Mouse (Mus musculus): ENCODE data around the gene Vamp8. TPM values are rescaled to one million over a fixed set of nuclear protein-coding genes. Genes with fewer than 3 reads are reported as not detected.

Vamp8 gene
- polyA plus RNA-seq, 1 experiment from 2014 or later, result 81.7 TPM

DNA sequence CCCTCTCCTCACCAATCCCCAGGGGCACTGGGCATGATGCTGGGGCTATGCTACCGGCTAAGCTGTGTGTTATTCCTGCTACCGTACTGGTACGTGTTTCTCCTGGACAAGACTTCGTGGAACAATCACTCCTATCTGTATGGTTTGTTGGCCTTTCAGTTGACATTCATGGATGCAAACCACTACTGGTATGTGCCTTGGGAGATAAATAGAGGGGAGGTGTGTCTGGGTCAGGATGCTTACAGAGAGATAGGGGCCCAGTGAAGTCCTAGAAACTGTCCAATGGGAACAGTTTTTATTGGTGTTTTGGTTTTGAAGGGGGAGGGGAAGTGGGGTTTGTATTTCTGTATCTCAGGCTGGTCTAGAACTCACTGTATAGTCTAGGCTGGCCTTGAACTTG lies 27.8 kb upstream of the Vamp8 start:
- no peaks in the 10 kb centered on the region for H3K9me3 ChIP-seq (replicated peaks)
- 94% methylated on average over 4 of the region's 4 CpGs for WGBS
- no peak overlapping the region for H3K27ac ChIP-seq
- no peaks in the 10 kb centered on the region for H3K27me3 ChIP-seq (ENCODE audit: low read depth, poor library complexity, severe bottlenecking)
- H3K36me3 ChIP-seq, result peaks cover 69% of the 10 kb centered on the region
- H3K4me1 ChIP-seq, result peaks cover 19% of the 10 kb centered on the region
- no peak overlapping the region for H3K4me3 ChIP-seq
- DNase-seq (ENCODE audit: low spot score), result no peak

DNA sequence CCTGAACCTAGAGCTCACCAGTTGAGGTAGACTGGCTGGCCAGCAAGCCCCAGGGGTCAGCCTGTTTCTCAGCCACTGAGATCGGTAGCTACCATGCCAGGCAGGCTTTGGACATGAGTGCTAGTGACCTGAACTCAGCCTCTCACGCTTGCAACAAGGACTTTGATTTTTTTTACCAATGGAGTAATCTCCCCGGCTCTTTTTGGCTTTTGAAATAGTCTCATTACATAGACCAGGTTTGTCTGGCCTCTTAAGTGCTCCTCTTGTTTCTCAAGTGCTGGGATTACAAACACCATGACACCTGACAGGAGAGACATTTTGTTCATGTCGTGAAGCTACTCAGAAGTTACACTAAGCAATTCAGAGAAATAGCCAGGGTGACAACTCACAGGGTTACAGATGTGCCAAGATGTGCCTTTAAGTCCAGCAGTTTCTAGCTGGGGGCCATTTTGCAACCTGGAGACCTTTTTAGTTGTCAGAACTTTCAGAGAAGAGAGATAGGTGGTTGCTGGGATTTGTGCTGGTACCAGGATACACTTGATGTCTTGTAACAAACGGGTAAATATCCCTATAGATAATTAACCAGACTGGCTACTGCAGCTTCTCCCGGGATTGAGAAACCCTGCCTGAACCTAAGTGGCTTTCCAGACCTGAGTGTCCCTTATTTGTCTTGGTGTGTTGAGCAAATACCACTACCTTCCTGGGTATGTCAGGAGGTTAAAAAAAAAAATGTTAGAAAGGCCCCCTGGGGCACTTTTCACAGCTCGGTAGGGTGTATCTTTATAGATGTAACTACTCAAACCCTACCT lies 25.7 kb upstream of the Vamp8 start:
- 90% methylated on average over 7 of the region's 7 CpGs for WGBS
- Histone ChIP-seq H3K9me3 (replicated peaks) (no peaks in the 10 kb centered on the region), H3K4me1 (peaks cover 19% of the 10 kb centered on the region), H3K4me3 (no peak overlapping the region), H3K36me3 (peaks cover 49% of the 10 kb centered on the region), H3K27ac (no peak overlapping the region), H3K27me3 (ENCODE audit: low read depth, poor library complexity, severe bottlenecking) (no peaks in the 10 kb centered on the region)
- DNase-seq (ENCODE audit: low spot score), result no peak

DNA sequence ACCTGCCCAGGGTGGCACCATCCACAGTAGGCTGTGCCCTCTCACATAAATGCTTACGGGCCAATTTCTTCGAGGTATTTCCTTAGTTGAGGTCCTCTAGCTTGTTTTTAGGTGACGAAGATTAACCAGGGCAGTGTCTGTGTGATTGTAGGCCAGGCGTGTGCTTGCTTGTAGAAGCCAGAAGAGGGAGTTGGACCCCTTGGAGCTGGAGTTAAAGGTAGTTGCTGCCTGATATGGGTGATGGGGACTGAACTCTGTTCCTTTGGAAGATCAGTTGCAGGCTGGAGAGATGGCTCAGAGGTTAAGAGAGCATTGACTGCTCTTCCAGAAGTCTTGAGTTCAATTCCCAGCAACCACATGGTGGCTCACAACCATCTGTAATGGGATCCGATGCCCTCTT lies 24.7 kb upstream of the Vamp8 start:
- no peaks in the 10 kb centered on the region for H3K9me3 ChIP-seq (replicated peaks)
- H3K4me1 ChIP-seq, result peaks cover 19% of the 10 kb centered on the region
- DNase-seq (ENCODE audit: low spot score), result no peak
- H3K36me3 ChIP-seq, result peaks cover 39% of the 10 kb centered on the region
- no peaks in the 10 kb centered on the region for H3K27me3 ChIP-seq (ENCODE audit: low read depth, poor library complexity, severe bottlenecking)
- WGBS, result 87% methylated on average over 5 of the region's 5 CpGs
- peak overlapping the region; percentile 92 for H3K4me3 ChIP-seq
- H3K27ac ChIP-seq, result no peak overlapping the region

DNA sequence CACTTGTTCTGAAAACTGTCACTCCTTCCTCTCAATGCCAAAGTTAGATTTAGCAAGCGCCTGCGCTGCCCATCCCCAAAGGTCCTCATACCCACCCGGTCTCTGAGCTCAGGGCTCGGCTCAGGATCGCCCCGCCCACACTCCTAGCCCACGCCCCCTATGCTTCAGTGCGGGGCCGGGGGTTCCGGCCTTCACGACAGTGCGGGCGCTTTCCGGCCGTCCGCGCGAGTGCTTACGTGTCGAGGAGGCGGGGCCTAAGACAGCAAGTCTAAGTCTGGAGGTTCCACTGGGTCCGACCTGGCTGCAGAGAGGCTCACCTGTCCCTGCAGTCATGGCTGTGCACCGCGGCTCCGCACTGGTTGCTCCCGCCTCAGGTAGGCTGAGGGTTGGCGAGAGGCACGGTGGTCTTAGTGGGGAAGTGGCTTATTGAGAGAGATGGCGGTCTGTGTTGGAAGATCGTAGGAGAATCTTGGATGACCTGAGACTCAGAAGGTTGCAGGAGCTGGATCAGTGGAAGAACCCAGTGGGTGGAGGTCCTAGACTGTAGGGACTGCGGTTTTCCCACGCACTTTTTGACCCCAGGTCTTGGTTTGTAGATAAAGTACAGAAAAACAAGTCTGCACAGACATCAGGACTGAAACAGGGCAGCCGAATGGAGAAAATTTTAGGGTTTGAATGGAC lies 23.7 kb upstream of the Vamp8 start, which contains the start of gene Ggcx:
TSS of gene Ggcx (plus strand) at position 233 of the 681 bp plus-strand sequence.
- 2% methylated on average over 33 of the region's 33 CpGs for WGBS
- Histone ChIP-seq H3K27me3 (ENCODE audit: low read depth, poor library complexity, severe bottlenecking) (no peaks in the 10 kb centered on the region), H3K9me3 (replicated peaks) (no peaks in the 10 kb centered on the region), H3K27ac (peak within 1 kb of the TSS; percentile 89), H3K4me3 (peak within 1 kb of the TSS; percentile 92), H3K36me3 (peaks cover 30% of the 10 kb centered on the region), H3K4me1 (peaks cover 19% of the 10 kb centered on the region)
- DNase-seq (ENCODE audit: low spot score), result peak; percentile 97

DNA sequence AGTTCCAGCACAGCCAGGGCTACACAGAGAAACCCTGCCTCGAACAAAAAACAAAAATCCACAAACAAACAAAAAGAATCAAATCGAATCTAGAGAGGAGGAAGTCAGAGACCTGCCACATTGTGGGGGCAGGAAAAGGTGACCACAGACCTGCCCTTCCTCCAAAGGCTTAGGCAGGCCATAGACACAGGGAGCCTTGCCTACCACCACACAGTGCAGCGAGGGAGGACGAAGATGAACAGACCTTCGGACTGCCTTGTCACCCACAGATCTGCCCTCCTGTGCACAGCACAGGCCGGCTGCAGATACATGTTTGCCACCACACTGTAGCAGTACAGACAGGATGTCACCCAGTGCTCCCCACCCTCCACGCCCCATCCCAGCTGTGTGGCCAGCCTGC lies 20.0 kb upstream of the Vamp8 start:
- no peak overlapping the region for H3K4me3 ChIP-seq
- DNase-seq (ENCODE audit: low spot score), result no peak
- H3K27me3 ChIP-seq (ENCODE audit: low read depth, poor library complexity, severe bottlenecking), result no peaks in the 10 kb centered on the region
- whole genome bisulfite sequencing, result 87% methylated on average over 7 of the region's 7 CpGs
- no peaks in the 10 kb centered on the region for H3K9me3 ChIP-seq (replicated peaks)
- no peaks in the 10 kb centered on the region for H3K36me3 ChIP-seq
- no peak overlapping the region for H3K27ac ChIP-seq
- H3K4me1 ChIP-seq, result peaks cover 15% of the 10 kb centered on the region

DNA sequence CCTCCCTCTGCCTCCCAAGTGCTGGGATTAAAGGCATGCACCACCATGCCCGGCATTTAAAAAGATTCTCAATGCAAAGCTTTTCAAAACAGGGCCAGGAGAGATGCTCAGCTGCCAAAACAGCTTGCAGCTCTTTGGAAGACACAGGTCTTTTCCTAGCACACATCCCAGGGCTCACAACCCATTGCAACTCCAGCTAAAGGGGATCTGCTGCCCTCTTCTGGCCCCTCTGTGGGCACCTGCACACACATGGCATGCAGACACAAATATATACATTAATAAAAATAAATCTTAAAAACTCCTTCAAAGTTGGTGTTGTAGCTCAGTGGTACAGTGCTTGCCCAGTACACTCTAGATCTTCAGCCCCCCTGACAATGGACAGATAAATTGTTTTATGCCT lies 19.5 kb upstream of the Vamp8 start:
- H3K9me3 ChIP-seq (replicated peaks), result no peaks in the 10 kb centered on the region
- no peaks in the 10 kb centered on the region for H3K36me3 ChIP-seq
- no peak overlapping the region for H3K4me3 ChIP-seq
- H3K27me3 ChIP-seq (ENCODE audit: low read depth, poor library complexity, severe bottlenecking), result no peaks in the 10 kb centered on the region
- DNase-seq (ENCODE audit: low spot score), result no peak
- peaks cover 12% of the 10 kb centered on the region for H3K4me1 ChIP-seq
- 43% methylated on average over 1 of the region's 1 CpGs for WGBS
- no peak overlapping the region for H3K27ac ChIP-seq

DNA sequence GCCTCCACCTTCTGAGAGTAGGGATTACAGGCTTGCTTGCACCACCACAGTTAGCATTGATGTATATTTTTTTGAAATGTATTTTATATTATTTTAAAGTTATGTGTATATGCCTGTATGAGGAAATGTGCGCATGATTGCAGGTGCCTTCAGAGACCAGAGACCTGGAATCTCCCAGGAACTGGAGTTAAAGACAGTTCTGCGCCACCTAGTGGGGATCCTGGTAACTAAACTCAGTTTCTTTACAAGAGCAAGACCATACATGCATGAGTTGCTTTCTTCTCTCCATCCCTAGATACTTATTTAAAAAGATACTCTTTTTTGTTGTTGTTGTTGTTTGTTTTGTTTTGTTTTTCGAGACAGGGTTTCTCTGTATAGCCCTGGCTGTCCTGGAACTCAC lies 19.1 kb upstream of the Vamp8 start:
- no peaks in the 10 kb centered on the region for H3K9me3 ChIP-seq (replicated peaks)
- peaks cover 8% of the 10 kb centered on the region for H3K4me1 ChIP-seq
- H3K36me3 ChIP-seq, result no peaks in the 10 kb centered on the region
- no peak overlapping the region for H3K4me3 ChIP-seq
- no peak overlapping the region for H3K27ac ChIP-seq
- no peaks in the 10 kb centered on the region for H3K27me3 ChIP-seq (ENCODE audit: low read depth, poor library complexity, severe bottlenecking)
- DNase-seq (ENCODE audit: low spot score), result peak; percentile 71
- 25% methylated on average over 3 of the region's 3 CpGs for WGBS

DNA sequence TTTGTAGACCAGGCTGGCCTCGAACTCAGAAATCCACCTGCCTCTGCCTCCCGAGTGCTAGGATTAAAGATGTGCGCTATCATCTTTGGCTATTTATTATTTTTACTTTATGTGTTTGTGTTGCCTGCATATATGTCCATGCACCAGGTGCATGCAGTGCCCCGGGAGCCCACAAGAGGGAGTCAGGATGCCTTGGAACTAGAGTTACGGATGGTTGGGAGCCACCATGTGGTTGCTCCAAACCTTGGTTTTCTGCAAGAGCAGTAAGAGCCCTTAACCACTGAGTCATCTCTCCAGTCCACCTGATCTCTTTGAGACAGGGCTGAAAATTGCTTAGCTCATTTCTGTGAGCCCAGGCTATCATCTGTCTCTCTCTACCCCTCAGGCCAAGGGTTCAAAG lies 16.6 kb upstream of the Vamp8 start:
- 4% methylated on average over 5 of the region's 5 CpGs for WGBS

DNA sequence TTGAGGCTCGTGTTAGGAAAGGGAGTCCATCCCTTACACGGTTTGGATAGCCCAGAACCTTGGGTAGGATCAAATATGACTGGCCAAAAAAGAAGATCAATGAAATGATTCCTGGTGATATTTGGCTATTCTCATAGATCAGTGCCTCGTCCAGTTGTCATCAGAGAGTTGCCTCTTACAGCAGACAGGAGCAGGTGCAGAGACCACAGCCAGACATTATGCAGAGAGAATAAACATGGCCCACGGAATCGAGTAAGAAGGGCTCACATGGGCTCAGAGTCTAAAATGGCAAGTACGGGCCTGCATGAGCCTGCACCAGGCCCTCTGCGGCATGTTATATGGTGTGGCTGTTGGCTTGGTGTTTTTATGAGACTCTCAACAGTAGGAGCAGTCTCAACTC lies 14.9 kb upstream of the Vamp8 start:
- 84% methylated on average over 7 of the region's 7 CpGs for WGBS
- H3K4me1 ChIP-seq, result no peaks in the 10 kb centered on the region
- no peaks in the 10 kb centered on the region for H3K9me3 ChIP-seq (replicated peaks)
- H3K36me3 ChIP-seq, result no peaks in the 10 kb centered on the region
- no peak for DNase-seq (ENCODE audit: low spot score)
- no peak overlapping the region for H3K4me3 ChIP-seq
- H3K27ac ChIP-seq, result no peak overlapping the region
- no peaks in the 10 kb centered on the region for H3K27me3 ChIP-seq (ENCODE audit: low read depth, poor library complexity, severe bottlenecking)

More for the DNA sequence above, 16.6 kb upstream of the Vamp8 start:
- Histone ChIP-seq H3K36me3 (no peaks in the 10 kb centered on the region), H3K27ac (no peak overlapping the region), H3K9me3 (replicated peaks) (no peaks in the 10 kb centered on the region), H3K4me3 (no peak overlapping the region), H3K27me3 (ENCODE audit: low read depth, poor library complexity, severe bottlenecking) (no peaks in the 10 kb centered on the region), H3K4me1 (no peaks in the 10 kb centered on the region)
- peak; percentile 94 for DNase-seq (ENCODE audit: low spot score)

DNA sequence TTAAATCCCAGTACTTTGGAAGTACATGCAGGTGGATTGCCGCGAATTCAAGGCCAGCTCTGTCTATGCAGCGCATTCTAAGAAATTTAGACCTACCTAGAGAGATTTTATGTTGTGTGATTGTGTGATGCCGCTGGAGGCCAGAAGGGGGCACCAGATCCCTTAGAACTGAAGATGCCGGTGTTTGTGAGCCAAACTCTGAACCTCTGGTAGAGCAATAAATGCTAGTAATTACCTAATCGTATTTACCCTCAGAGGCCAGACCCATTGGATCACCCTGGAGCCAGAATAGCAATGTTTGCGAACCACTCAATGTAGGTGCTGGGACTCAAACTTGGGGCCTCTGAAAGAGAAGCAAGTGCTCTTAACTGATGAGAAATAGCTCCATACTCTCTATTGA lies 11.4 kb upstream of the Vamp8 start:
- H3K4me1 ChIP-seq, result no peaks in the 10 kb centered on the region
- 18% methylated on average over 7 of the region's 7 CpGs for WGBS
- H3K4me3 ChIP-seq, result no peak overlapping the region
- peak; percentile 78 for DNase-seq (ENCODE audit: low spot score)
- H3K27me3 ChIP-seq (ENCODE audit: low read depth, poor library complexity, severe bottlenecking), result no peaks in the 10 kb centered on the region
- H3K9me3 ChIP-seq (replicated peaks), result no peaks in the 10 kb centered on the region
- H3K36me3 ChIP-seq, result no peaks in the 10 kb centered on the region
- no peak overlapping the region for H3K27ac ChIP-seq

DNA sequence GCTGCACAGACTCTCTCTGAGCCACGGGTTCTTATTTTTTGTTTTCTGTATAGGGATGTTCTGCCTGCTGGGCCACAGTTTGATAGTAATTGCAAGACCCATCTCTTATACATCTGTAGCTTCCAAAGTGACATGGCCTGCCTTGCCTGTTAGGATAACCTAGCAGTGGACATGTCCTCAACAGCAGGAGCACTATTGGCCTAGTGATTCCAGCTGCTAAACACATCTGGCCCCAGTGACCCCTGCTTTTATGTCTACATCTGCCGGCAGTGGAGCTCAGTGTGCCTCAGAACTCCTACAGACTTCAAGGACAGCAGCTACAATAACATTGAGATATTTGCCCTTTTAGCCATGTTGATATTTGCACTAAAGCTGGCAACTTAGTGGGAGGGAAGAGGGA lies 9.5 kb upstream of the Vamp8 start:
- Histone ChIP-seq H3K27me3 (ENCODE audit: low read depth, poor library complexity, severe bottlenecking) (no peaks in the 10 kb centered on the region), H3K27ac (no peak overlapping the region), H3K4me1 (no peaks in the 10 kb centered on the region), H3K9me3 (replicated peaks) (no peaks in the 10 kb centered on the region), H3K4me3 (no peak overlapping the region), H3K36me3 (no peaks in the 10 kb centered on the region)
- 66% methylated on average over 2 of the region's 2 CpGs for WGBS
- DNase-seq (ENCODE audit: low spot score), result no peak

DNA sequence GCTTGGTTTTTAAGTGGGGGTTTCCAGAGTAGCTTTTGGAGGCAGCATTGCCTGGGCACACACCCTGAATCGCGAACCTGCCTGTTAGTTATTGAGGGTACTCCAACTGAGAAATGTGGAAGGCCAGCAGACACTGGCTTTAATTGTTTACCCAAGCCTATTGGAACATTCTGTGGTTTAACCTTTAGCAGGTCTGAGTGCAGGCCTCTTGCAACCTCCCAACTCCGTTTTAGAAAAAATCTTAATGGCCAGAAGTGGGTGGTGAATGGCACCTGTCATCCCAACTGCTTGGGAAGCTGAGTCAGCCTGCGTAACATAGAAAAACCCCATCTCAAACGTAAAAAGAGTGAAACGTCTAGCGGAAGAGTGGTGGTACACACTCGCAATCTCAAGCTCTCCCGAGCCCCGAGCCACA lies 6.3 kb upstream of the Vamp8 start:
- DNase-seq (ENCODE audit: low spot score), result no peak
- Histone ChIP-seq H3K36me3 (no peaks in the 10 kb centered on the region), H3K4me3 (no peak overlapping the region), H3K27ac (no peak overlapping the region), H3K9me3 (replicated peaks) (no peaks in the 10 kb centered on the region), H3K27me3 (ENCODE audit: low read depth, poor library complexity, severe bottlenecking) (no peaks in the 10 kb centered on the region), H3K4me1 (0 out of 2 replicates have a peak, but pooled peaks cover 10% of the 10 kb centered on the region)
- 86% methylated on average over 10 of the region's 10 CpGs for WGBS

DNA sequence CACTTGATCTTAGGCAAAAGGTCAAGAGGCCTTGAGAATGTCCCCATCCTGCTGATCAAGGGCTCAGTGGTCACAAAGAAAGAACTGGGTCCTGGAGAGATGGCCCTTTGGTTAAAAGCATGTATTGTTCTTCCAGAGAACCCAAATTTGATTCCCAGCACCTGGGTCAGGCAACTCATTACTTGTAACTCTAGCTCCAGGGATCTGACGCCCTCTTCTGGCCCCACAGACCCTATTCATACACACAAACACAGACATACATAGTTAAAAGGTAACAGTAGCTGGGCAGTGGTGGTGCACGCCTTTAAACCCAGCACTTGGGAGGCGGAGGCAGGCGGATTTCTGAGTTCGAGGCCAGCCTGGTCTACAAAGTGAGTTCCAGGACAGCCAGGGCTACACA lies 1.8 kb upstream of the Vamp8 start:
- 92% methylated on average over 5 of the region's 5 CpGs for WGBS
- no peaks in the 10 kb centered on the region for H3K27me3 ChIP-seq (ENCODE audit: low read depth, poor library complexity, severe bottlenecking)
- peaks cover 51% of the 10 kb centered on the region for H3K4me1 ChIP-seq
- no peak for DNase-seq (ENCODE audit: low spot score)
- H3K9me3 ChIP-seq (replicated peaks), result no peaks in the 10 kb centered on the region
- H3K36me3 ChIP-seq, result peaks cover 5% of the 10 kb centered on the region
- no peak overlapping the region for H3K4me3 ChIP-seq
- H3K27ac ChIP-seq, result no peak overlapping the region

All from limb, embryonic 10.5 days (tissue).